Mouse (Mus musculus) heart, adult 2 months (tissue): ENCODE data around the gene Dgka.

Experiments used
- CTCF ChIP-seq: fragments of 200-600 bp; IDR thresholded peaks from 2 replicates; pipeline ENCODE4 v1.8.1; 2022; ENCODE audit warnings: antibody characterized with exemption, mild to moderate bottlenecking, moderate library complexity
- POLR2A ChIP-seq: fragments of 200-500 bp; IDR thresholded peaks from 2 replicates; pipeline ENCODE4 v1.6.1; 2011; ENCODE audit warnings: mild to moderate bottlenecking, low read depth, low read length, control low read depth; ENCODE audit not compliant: insufficient read depth

DNA sequence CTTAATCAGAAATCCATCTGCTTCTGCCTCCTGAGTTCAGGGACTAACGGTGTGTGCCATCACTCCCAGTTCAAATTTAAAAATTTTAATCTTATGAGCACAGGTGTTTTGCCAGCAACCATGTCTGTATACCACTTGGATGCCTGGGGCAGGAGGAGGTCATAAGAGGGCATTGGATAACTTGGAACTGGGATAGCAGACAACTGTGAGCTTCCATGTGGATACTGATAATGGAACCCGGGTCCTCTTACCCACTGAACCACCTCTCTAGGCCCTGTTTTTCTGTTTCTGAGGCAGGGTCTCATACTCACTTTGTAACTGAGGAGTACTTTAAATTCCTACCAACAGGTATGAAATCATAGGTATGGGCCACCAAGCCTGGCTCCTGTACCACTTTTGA, 33.8 kb upstream of the Dgka start:
- no peak for TF ChIP-seq POLR2A
- TF ChIP-seq CTCF, result no peak
